Mouse (Mus musculus) hindbrain, embryonic 13.5 days (tissue): ENCODE results near the gene Gm28048. TPM values are rescaled to one million over a fixed set of nuclear protein-coding genes. Genes with fewer than 3 reads are reported as not detected.

ENCODE experiments used
- polyA plus RNA-seq: library from polyadenylated mRNA; unstranded; fragments of >200 nt; fragmentation: Nextera tagmentation; extraction: Ambion mirVana; gene quantifications from 2 replicates; pipeline ENCODE4 v1.2.1, GENCODE M21; 2015

Gm28048 gene
- polyA plus RNA-seq, 1 experiment from 2014 or later: 6.1 TPM

Other genes starting within 250 kb of the Gm28048 start
- gene B3gnt2, start 121.1 kb downstream of the Gm28048 start, polyA plus RNA-seq: 1.1 and 1.5 TPM in 2 replicates
- gene Zrsr1, start 10.1 kb downstream of the Gm28048 start, polyA plus RNA-seq: 6.6 and 8.3 TPM in 2 replicates
- gene Commd1, start 292 bp upstream of the Gm28048 start, polyA plus RNA-seq: 287 and 301 TPM in 2 replicates
- 309 and 314 TPM in 2 replicates for gene Cct4, start 8.4 kb upstream of the Gm28048 start, polyA plus RNA-seq
- 6.6 and 7.5 TPM in 2 replicates for gene Fam161a, start 25.4 kb upstream of the Gm28048 start, polyA plus RNA-seq